Mouse (Mus musculus) frontal cortex, postnatal 36 days (tissue): Measurements from ENCODE around the gene Exoc7.

ENCODE experiments used
- DNase-seq, 2 experiments: peaks; one replicate each; pipeline ENCODE4 v3.0.0; 2022; ENCODE audit warnings: low spot score in 2 of 2

Exoc7 gene

DNA sequence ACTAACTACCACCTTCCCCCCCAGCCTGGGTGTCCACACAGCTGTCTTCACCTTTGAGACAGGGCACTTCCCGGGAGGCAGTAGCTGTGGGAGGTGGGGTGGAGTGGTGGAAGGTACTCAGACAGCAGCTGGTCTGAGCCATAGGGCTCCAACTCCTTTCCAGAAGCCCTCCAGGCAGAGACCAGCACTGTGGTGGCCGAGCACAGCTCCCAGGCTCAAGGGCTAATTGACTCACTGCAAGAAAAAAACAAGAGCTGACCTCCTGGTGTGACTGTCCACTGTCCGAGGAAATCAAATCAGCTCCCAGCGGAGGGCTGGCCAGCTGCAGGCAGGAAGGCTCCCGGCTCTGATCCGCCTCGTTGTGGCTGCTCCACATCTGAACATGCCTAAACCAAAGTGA, 67.2 kb downstream of the Exoc7 start:
- no peak for DNase-seq
